Mouse (Mus musculus): ENCODE results near the gene Lmnb2. TPM values are rescaled to one million over a fixed set of nuclear protein-coding genes. Genes with fewer than 3 reads are reported as not detected.

Gene Lmnb2
- polyA plus RNA-seq, 3 experiments from 2014 or later: 2.4 to 4.5 (median 3.5) TPM

Other genes starting within 250 kb of the Lmnb2 start
- 10 to 100 TPM; 50.3 to 61.4 (median 50.9) TPM for gene Mknk2, start 240.1 kb downstream of the Lmnb2 start, polyA plus RNA-seq (2017; shearing (Covaris generic))
- 100 to 1,000 TPM; 190 to 248 (median 240) TPM for gene Mob3a, start 216.3 kb downstream of the Lmnb2 start, polyA plus RNA-seq (2017; shearing (Covaris generic))
- gene Izumo4, start 216.1 kb downstream of the Lmnb2 start, polyA plus RNA-seq (2017; shearing (Covaris generic)): 100 to 1,000 TPM in 2 of 3 experiments, 10 to 100 TPM in 1; 71.4 to 109 (median 107) TPM
- 10 to 100 TPM; 20.9 to 33.0 (median 29.8) TPM for gene Ap3d1, start 176.0 kb downstream of the Lmnb2 start, polyA plus RNA-seq (2017; shearing (Covaris generic))
- 10 to 100 TPM; 10.9 to 23.4 (median 15.3) TPM for gene Dot1l, start 163.0 kb downstream of the Lmnb2 start, polyA plus RNA-seq (2017; shearing (Covaris generic))
- gene Sf3a2, start 120.0 kb downstream of the Lmnb2 start, polyA plus RNA-seq (2017; shearing (Covaris generic)): 10 to 100 TPM; 12.1 to 22.6 (median 17.8) TPM
- gene Plekhj1, start 119.6 kb downstream of the Lmnb2 start, polyA plus RNA-seq (2017; shearing (Covaris generic)): 100 to 1,000 TPM; 127 to 149 (median 146) TPM
- gene Amh, start 113.0 kb downstream of the Lmnb2 start, polyA plus RNA-seq (2017; shearing (Covaris generic)): not detected
- not detected for gene Jsrp1, start 104.7 kb downstream of the Lmnb2 start, polyA plus RNA-seq (2017; shearing (Covaris generic))
- gene Oaz1, start 91.6 kb downstream of the Lmnb2 start, polyA plus RNA-seq (2017; shearing (Covaris generic)): 1,000 to 10,000 TPM; 1,680 to 2,431 (median 2,240) TPM
- not detected for gene Lingo3, start 74.2 kb downstream of the Lmnb2 start, polyA plus RNA-seq (2017; shearing (Covaris generic))
- 100 to 1,000 TPM; 144 to 210 (median 202) TPM for gene Lsm7, start 63.0 kb downstream of the Lmnb2 start, polyA plus RNA-seq (2017; shearing (Covaris generic))
- gene Sppl2b, start 63.0 kb downstream of the Lmnb2 start, polyA plus RNA-seq (2017; shearing (Covaris generic)): 10 to 100 TPM in 2 of 3 experiments, 1 to 10 TPM in 1; 9.6 to 15.0 (median 12.1) TPM
- not detected for gene Tmprss9, start 46.4 kb downstream of the Lmnb2 start, polyA plus RNA-seq (2017; shearing (Covaris generic))
- gene Timm13, start 17.3 kb downstream of the Lmnb2 start, polyA plus RNA-seq (2017; shearing (Covaris generic)): 100 to 1,000 TPM; 207 to 260 (median 248) TPM
- 10 to 100 TPM; 26.4 to 51.5 (median 39.3) TPM for gene Gadd45b, start 11.8 kb upstream of the Lmnb2 start, polyA plus RNA-seq (2017; shearing (Covaris generic))
- not detected for gene Gng7, start 96.7 kb upstream of the Lmnb2 start, polyA plus RNA-seq (2017; shearing (Covaris generic))
- gene Diras1, start 107.4 kb upstream of the Lmnb2 start, polyA plus RNA-seq (2017; shearing (Covaris generic)): not detected
- 1 to 10 TPM; 2.4 to 5.0 (median 2.7) TPM for gene Slc39a3, start 119.2 kb upstream of the Lmnb2 start, polyA plus RNA-seq (2017; shearing (Covaris generic))
- gene Sgta, start 141.9 kb upstream of the Lmnb2 start, polyA plus RNA-seq (2017; shearing (Covaris generic)): 10 to 100 TPM; 66.4 to 86.5 (median 71.0) TPM
- gene Thop1, start 151.8 kb upstream of the Lmnb2 start, polyA plus RNA-seq (2017; shearing (Covaris generic)): 1 to 10 TPM; 1.9 to 2.7 (median 2.5) TPM
- gene Creb3l3, start 180.6 kb upstream of the Lmnb2 start, polyA plus RNA-seq (2017; shearing (Covaris generic)): not detected
- gene Map2k2, start 187.7 kb upstream of the Lmnb2 start, polyA plus RNA-seq (2017; shearing (Covaris generic)): 10 to 100 TPM; 22.1 to 27.1 (median 23.3) TPM
- 10 to 100 TPM in 1 of 3 experiments, 1 to 10 TPM in 2; 8.5 to 10.8 (median 9.3) TPM for gene Zbtb7a, start 217.0 kb upstream of the Lmnb2 start, polyA plus RNA-seq (2017; shearing (Covaris generic))
- 10 to 100 TPM; 15.4 to 21.5 (median 17.1) TPM for gene Pias4, start 249.7 kb upstream of the Lmnb2 start, polyA plus RNA-seq (2017; shearing (Covaris generic))